Mouse (Mus musculus): ENCODE results near the gene Ndufa7. TPM values are rescaled to one million over a fixed set of nuclear protein-coding genes. Genes with fewer than 3 reads are reported as not detected.

Gene Ndufa7
- polyA plus RNA-seq, 1 experiment: 327 TPM

DNA sequence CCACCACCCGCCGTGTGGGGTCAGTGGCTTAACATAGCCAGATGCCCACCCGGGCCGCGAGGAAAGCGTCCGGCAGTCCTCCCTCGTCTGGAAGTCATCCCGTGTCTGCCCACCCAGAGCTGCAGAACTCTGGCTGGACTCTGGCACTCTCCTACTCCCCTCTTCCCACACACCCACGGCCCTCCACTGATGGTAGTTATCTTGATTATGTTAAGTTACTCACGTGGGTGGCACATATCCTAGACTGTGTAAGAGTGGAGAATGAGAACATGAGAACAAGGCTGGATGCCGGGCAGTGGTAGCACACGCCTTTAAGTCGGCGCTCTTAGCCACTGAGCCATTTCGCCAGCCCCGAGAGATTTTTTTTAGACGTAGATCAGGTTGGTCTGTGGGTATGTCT lies 38.0 kb upstream of the Ndufa7 start:
- TF ChIP-seq CTCF (IDR thresholded peaks at IDR 0.05; ENCODE audit: borderline replicate concordance, extremely low read depth, insufficient read depth, insufficient read length) (no peak), POLR2A (IDR thresholded peaks at IDR 0.05; ENCODE audit: borderline replicate concordance, extremely low read depth, insufficient read depth, insufficient read length, poor library complexity, severe bottlenecking) (no peak)
- DNase-seq (ENCODE audit: low read depth): no peak

- no peak for DNase-seq (ENCODE audit: low read depth)
- TF ChIP-seq POLR2A (IDR thresholded peaks at IDR 0.05; ENCODE audit: borderline replicate concordance, extremely low read depth, insufficient read depth, insufficient read length, poor library complexity, severe bottlenecking): no peak
- TF ChIP-seq CTCF (IDR thresholded peaks at IDR 0.05; ENCODE audit: borderline replicate concordance, extremely low read depth, insufficient read depth, insufficient read length): no peak
Observed at GRCm38 (mm10) chr17:33788732-33789131, 35.6 kb upstream of the Ndufa7 start.

GRCm38 (mm10) chr17:33798306-33798705 lies 26.1 kb upstream of the Ndufa7 start:
- DNase-seq (ENCODE audit: low read depth): peak; percentile 53
- TF ChIP-seq POLR2A (IDR thresholded peaks at IDR 0.05; ENCODE audit: borderline replicate concordance, extremely low read depth, insufficient read depth, insufficient read length, poor library complexity, severe bottlenecking) (no peak), CTCF (IDR thresholded peaks at IDR 0.05; ENCODE audit: borderline replicate concordance, extremely low read depth, insufficient read depth, insufficient read length) (peak; percentile 11; the same call in 1 of the 2 replicates)

DNA sequence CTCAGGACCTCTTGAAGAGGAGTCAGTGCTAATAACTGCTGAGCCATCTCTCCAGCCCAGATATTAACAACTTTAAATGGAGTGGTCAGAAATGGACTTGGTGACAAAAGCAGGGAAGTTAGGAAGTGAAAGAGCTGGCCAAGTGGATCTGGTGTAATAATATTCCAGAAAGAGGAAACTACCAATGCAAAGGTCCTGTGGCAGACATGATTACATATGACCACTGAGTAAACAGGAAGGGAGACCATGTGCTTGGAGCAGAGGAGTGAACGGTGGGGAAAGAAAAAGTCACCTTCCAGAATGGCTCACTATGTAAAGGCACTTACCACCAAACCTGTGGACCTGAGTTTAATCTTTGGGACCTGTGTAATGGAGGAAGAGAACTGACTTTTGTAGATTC lies 25.1 kb upstream of the Ndufa7 start:
- TF ChIP-seq POLR2A (IDR thresholded peaks at IDR 0.05; ENCODE audit: borderline replicate concordance, extremely low read depth, insufficient read depth, insufficient read length, poor library complexity, severe bottlenecking) (no peak), CTCF (IDR thresholded peaks at IDR 0.05; ENCODE audit: borderline replicate concordance, extremely low read depth, insufficient read depth, insufficient read length) (no peak)
- DNase-seq (ENCODE audit: low read depth): no peak

DNA sequence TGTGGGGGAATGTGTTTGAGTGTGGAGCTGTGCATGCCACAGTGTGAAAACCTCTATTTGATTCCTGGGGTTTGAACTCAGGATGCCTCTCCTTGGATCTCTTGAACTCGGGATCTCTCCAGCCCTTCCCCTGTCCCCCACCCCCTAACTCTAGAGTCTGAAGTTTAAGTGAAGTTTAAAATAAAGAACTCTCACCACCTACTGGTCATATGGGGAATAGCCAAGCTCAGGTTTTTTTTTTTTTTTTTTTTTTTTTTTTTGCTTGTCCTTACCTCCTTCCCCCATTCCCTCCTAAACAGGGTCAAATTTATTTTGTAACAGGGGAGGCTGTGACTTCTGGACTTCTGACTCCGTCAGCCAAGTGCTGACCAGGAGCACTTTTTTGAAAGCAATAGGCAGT lies 22.2 kb upstream of the Ndufa7 start:
- DNase-seq (ENCODE audit: low read depth): peak; percentile 45
- peak; percentile 32; the same call in 1 of the 2 replicates for TF ChIP-seq CTCF (IDR thresholded peaks at IDR 0.05; ENCODE audit: borderline replicate concordance, extremely low read depth, insufficient read depth, insufficient read length)
- no peak for TF ChIP-seq POLR2A (IDR thresholded peaks at IDR 0.05; ENCODE audit: borderline replicate concordance, extremely low read depth, insufficient read depth, insufficient read length, poor library complexity, severe bottlenecking)

GRCm38 (mm10) chr17:33804205-33804604 lies 20.2 kb upstream of the Ndufa7 start:
- DNase-seq (ENCODE audit: low read depth): no peak
- TF ChIP-seq CTCF (IDR thresholded peaks at IDR 0.05; ENCODE audit: borderline replicate concordance, extremely low read depth, insufficient read depth, insufficient read length) (no peak), POLR2A (IDR thresholded peaks at IDR 0.05; ENCODE audit: borderline replicate concordance, extremely low read depth, insufficient read depth, insufficient read length, poor library complexity, severe bottlenecking) (no peak)

DNA sequence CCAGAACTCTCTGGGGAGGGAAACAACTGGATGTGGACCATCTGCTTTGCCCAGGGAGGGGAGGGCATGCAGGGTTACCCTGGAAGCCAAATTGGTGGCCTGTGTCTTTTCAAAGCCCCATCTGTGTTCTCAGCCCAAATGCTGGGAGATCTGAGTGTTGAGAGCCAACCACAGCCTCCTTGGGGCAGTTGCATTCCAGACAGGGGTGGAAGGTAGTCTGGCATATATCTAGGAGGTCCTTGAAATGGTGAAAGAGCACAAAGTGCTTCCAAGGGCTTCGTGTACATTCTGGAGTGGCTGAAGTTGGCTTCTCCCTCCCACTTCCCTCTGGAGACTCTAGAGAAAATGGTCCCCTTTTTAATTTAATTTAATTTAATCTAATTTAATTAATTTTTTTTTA lies 19.6 kb upstream of the Ndufa7 start:
- no peak for DNase-seq (ENCODE audit: low read depth)
- TF ChIP-seq POLR2A (IDR thresholded peaks at IDR 0.05; ENCODE audit: borderline replicate concordance, extremely low read depth, insufficient read depth, insufficient read length, poor library complexity, severe bottlenecking) (no peak), CTCF (IDR thresholded peaks at IDR 0.05; ENCODE audit: borderline replicate concordance, extremely low read depth, insufficient read depth, insufficient read length) (no peak)

GRCm38 (mm10) chr17:33807181-33807888 lies 17.0 kb upstream of the Ndufa7 start:
- no peak for DNase-seq (ENCODE audit: low read depth)
- TF ChIP-seq POLR2A (IDR thresholded peaks at IDR 0.05; ENCODE audit: borderline replicate concordance, extremely low read depth, insufficient read depth, insufficient read length, poor library complexity, severe bottlenecking) (no peak), CTCF (IDR thresholded peaks at IDR 0.05; ENCODE audit: borderline replicate concordance, extremely low read depth, insufficient read depth, insufficient read length) (no peak)

DNA sequence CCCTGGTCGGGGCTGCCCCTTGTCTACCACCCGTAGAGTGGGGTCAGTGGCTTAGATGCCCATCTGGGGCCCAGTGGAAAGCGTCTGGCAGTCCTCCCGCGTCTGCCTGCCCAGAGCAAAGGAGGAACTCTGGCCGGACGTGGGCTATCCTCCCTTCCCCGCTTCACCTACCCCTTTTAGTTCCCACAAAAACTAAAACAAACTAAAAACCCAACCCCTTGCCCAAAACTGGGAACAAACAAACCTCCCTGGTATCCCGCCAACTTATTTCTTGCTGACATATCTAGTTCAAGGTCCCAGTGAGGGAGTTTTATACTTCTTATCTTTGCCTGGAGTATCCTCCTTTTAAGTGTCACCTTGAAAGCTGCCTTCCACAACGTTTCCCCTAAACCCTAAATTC lies 16.2 kb upstream of the Ndufa7 start:
- no peak for DNase-seq (ENCODE audit: low read depth)
- TF ChIP-seq POLR2A (IDR thresholded peaks at IDR 0.05; ENCODE audit: borderline replicate concordance, extremely low read depth, insufficient read depth, insufficient read length, poor library complexity, severe bottlenecking) (no peak), CTCF (IDR thresholded peaks at IDR 0.05; ENCODE audit: borderline replicate concordance, extremely low read depth, insufficient read depth, insufficient read length) (no peak)

GRCm38 (mm10) chr17:33810334-33811141 lies 13.8 kb upstream of the Ndufa7 start, which contains the start of gene Kank3:
Gene Kank3 (plus strand): TSS chr17:33810519.
- TF ChIP-seq POLR2A (IDR thresholded peaks at IDR 0.05; ENCODE audit: borderline replicate concordance, extremely low read depth, insufficient read depth, insufficient read length, poor library complexity, severe bottlenecking): no peak
- no peak for TF ChIP-seq CTCF (IDR thresholded peaks at IDR 0.05; ENCODE audit: borderline replicate concordance, extremely low read depth, insufficient read depth, insufficient read length)
- DNase-seq (ENCODE audit: low read depth): peak; percentile 97

- DNase-seq (ENCODE audit: low read depth): no peak
- TF ChIP-seq POLR2A (IDR thresholded peaks at IDR 0.05; ENCODE audit: borderline replicate concordance, extremely low read depth, insufficient read depth, insufficient read length, poor library complexity, severe bottlenecking): no peak
- no peak for TF ChIP-seq CTCF (IDR thresholded peaks at IDR 0.05; ENCODE audit: borderline replicate concordance, extremely low read depth, insufficient read depth, insufficient read length)
Observed at GRCm38 (mm10) chr17:33811142-33811516, 13.2 kb upstream of the Ndufa7 start.

Data from brain, embryonic 14.5 days (tissue).